Mouse (Mus musculus): ENCODE results near the gene Rrp8.

The Rrp8 gene

DNA sequence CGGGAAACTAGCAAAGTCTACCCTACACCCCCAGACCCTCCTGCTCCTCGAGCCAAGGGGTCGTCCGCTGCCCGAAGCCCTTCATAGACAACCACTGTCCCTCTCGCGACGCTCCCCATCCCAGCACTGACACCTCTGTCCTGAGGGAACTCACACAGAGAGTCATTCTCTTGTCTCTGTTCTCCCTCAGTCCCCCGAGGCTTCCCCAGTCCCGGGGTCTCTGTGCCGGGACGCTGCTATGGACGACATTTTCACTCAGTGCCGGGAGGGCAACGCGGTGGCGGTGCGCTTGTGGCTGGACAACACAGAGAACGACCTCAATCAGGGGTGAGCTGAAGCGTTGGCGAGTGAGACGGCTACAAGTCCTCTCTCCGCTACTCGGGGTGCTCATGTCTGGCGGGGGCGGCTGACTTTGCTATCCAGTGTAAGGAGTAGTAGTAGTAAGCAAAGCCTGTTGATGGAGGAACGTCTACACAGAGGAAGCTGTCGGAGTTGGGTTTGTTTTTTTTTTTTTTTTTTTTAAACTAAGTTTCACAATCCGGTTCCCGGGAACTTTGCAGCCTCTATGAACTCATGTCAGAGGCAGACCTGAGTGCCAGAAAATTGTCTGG is at the start of gene Rrp8:
TSS of gene Rrp8 (minus strand) at position 475 of the 611 bp plus-strand sequence.
- peak; percentile 70 for DNase-seq (ENCODE audit: low spot score)

DNA sequence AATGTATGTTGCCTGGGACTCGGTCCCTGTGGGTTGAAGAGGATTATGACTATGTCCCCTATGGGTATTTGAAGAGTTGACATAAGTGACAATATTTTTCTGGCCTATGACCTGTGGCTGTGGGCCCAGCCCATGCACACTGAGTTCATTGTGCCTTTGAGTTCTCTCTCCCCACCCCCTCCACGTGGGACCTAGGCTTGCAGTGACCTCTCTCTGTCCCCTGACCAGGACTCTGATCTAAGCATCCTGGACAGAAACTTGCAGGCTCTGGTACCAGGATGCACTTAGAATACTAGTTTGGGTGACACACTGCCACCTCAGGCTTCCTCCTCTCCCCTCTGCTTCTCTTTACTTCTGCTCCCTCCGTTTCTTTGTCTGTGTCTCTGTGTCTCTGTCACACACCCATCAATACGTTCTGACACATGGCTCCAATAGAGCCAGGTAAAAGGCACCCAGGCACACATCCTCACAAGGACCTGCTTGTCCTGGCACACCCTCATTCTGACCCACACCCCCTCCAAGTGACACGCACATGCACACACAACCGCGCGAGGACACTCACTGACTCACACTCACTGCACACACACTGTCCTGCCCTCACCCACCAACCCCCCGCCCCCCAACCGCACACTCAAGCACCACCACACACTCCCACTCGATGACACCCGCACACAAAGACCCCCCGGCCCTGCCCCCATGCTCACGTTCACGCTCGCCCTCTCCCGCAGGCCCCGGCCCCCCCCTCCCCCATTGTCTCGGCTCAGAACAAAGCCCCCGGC is 49.5 kb upstream of the Rrp8 start:
- no peak for DNase-seq (ENCODE audit: low spot score)

DNA sequence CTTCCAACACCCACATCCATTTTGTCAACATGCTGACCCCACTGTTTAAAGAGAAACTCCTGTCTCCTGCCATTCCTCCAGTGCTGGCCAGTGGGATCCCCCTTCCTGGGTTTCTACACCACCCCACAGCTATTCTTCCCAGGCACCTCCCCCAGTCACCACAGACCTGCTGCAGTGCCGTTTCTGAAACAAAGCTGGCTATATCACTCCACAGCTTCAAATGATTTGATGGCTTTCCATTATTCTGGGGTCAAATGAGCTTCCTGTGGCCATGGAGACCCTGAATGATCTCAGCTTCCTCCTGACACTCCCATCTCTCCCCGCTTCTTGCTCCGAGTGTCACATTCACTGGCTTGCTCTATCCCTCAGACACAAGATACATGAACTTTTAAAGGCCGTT is 47.4 kb upstream of the Rrp8 start:
- DNase-seq (ENCODE audit: low spot score), result no peak

- DNase-seq (ENCODE audit: low spot score), result no peak
Observed at GRCm38 (mm10) chr7:105783861-105784260, 46.7 kb upstream of the Rrp8 start.

GRCm38 (mm10) chr7:105778553-105779265 is 41.5 kb upstream of the Rrp8 start:
- peak; percentile 54 for DNase-seq (ENCODE audit: low spot score)

GRCm38 (mm10) chr7:105777797-105778552 is 40.8 kb upstream of the Rrp8 start:
- peak; percentile 48 for DNase-seq (ENCODE audit: low spot score)

GRCm38 (mm10) chr7:105777316-105777715 is 40.1 kb upstream of the Rrp8 start:
- DNase-seq (ENCODE audit: low spot score), result no peak

GRCm38 (mm10) chr7:105776026-105776425 is 38.8 kb upstream of the Rrp8 start:
- DNase-seq (ENCODE audit: low spot score), result no peak

DNA sequence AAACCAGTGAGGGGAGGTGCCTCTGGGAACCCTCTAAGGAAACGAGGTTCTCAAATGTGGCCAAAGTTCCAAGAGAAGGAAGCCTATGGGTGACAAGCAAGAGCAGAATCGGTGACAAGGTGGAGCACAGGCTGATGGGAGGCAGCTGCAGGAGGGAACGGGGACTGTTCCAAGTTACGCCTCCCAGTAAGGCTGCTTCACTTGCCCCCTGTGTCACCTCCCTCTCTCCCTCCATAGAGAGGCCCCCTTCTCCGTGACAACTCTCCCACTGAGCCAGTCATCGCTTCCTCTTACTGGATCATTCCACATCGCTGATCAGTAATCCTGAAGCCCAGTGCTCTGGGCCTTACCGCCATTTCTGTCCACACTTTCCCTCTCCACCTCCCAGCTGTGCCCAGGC is 37.5 kb upstream of the Rrp8 start:
- no peak for DNase-seq (ENCODE audit: low spot score)

- DNase-seq (ENCODE audit: low spot score), result no peak
Observed at GRCm38 (mm10) chr7:105773041-105773440, 35.9 kb upstream of the Rrp8 start.

DNA sequence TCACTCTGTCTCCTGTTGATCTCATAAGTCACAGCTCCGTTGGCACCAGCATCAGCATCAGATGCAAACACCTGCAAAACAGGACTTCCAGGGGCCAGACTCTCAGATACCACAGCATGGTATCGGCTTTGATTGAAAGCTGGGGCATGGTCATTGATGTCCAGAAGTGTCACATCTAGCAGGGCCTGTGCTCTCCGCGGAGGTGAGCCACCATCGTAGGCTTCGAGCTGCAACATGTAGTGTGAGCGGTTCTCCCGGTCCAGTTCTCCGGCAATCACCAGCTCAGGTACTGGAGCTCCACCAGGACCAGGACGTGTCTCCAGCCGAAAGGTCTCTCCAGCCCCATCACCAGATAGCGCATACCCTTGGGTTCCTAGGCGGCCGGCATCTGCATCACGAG is 35.1 kb upstream of the Rrp8 start:
- DNase-seq (ENCODE audit: low spot score), result no peak

DNA sequence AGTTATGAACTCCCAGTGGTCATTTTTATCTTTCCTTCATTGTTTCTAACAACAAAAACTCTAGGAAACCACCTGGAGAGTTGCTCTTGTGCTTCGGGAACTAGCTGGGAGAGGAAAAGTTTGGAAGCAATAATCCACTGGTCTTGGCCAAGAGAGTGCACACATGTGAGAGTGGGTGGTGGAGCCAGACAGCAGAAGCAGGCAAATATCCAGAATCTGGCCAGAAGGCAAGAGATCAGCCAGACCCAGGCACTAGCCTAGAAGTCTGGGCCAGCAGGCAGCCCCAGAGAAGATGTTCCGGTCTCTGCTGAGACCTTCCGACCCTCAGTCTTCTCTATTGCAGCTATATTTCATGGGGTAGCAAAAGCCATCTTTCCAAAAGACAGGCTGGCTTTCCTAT is 32.8 kb upstream of the Rrp8 start:
- no peak for DNase-seq (ENCODE audit: low spot score)

- DNase-seq (ENCODE audit: low spot score), result no peak
Observed at GRCm38 (mm10) chr7:105767729-105768165, 30.6 kb upstream of the Rrp8 start.

- no peak for DNase-seq (ENCODE audit: low spot score)
Observed at GRCm38 (mm10) chr7:105764331-105764730, 27.1 kb upstream of the Rrp8 start.

GRCm38 (mm10) chr7:105762517-105763270 is 25.5 kb upstream of the Rrp8 start:
- no peak for DNase-seq (ENCODE audit: low spot score)

DNA sequence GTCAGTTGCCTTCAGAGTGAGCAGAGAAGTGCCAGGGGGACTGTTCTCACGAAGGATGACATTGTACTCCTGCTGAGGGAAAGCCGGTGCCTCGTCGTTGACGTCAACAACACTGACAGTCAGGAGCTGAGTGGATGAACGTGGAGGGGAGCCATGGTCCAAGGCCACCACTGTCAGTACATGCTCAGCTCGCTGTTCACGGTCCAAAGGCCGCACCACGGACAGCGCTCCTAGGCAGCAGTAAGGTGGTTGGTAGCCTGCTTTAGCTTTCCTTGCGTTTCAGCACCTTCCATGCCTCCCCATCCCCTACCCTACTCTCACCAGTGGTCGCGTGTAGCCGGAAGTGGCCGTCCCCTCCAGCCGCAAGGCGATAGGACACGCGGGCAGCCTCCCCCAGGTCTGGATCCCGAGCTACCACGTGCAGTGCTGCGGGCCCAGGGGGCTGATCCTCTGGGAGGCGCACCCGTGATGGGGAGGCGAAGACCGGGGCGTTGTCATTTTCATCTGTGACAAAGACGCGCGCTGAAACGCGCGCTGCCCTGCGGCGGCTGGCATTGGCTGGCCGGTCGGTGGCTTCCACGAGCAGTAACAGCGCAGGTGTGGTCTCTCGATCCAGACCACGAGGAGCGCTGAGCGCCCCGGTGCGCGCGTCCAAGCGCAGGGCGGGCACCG is 24.8 kb upstream of the Rrp8 start:
- DNase-seq (ENCODE audit: low spot score), result no peak

- no peak for DNase-seq (ENCODE audit: low spot score)
Observed at GRCm38 (mm10) chr7:105753281-105753680, 16.1 kb upstream of the Rrp8 start.

GRCm38 (mm10) chr7:105752716-105753115 is 15.5 kb upstream of the Rrp8 start:
- no peak for DNase-seq (ENCODE audit: low spot score)

GRCm38 (mm10) chr7:105751491-105752433 is 14.6 kb upstream of the Rrp8 start, which contains the start of gene Tpp1:
TSS of gene Tpp1 (minus strand) at chr7:105752235.
- DNase-seq (ENCODE audit: low spot score), result peak; percentile 92

DNA sequence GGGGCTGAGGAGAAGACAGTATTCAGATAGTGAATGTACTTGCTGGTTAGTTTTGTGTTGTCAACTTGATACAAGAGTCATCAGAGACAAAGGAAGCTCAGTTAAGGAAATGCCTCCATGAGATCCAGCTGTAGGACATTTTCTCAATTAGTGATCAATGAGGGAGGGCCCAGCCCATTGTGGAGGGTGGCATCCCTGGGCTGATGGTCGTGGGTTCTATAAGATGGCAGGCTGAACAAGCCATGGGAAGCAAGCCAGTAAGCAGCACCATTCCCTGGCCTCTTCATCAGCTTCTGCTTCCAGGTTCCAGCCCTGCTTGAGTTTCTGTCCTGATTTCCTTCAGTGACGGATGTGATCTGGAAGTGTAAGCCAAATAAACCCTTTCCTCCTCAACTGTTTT is 10.6 kb upstream of the Rrp8 start:
- no peak for DNase-seq (ENCODE audit: low spot score)
